Mouse (Mus musculus) heart, postnatal 0 days (tissue): ENCODE data around the gene Syne2. TPM values are rescaled to one million over a fixed set of nuclear protein-coding genes. Genes with fewer than 3 reads are reported as not detected.

ENCODE experiments used
- ATAC-seq: fragments of 200-750 bp; cut with Nextera tagmentation; 2 replicates; pipeline ENCODE4 v1.8.0; 2017; ENCODE audit warnings: low read depth, moderate number of reproducible peaks, moderate library complexity; ENCODE audit not compliant: insufficient read depth
- DNase-seq: peaks from one replicate; pipeline ENCODE4 v3.0.0-alpha.2; 2016; ENCODE audit warnings: low spot score
- H3K27ac ChIP-seq: fragments of 300-500 bp; sonication (generic); 2 replicates; pipeline ENCODE4 v1.5.1; 2014; ENCODE audit warnings: low read depth, mild to moderate bottlenecking
- H3K27me3 ChIP-seq: fragments of 300-500 bp; sonication (generic); 2 replicates; pipeline ENCODE4 v1.6.1; 2014; ENCODE audit warnings: low read length, mixed read lengths; ENCODE audit not compliant: control insufficient read depth, insufficient read depth
- H3K36me3 ChIP-seq: fragments of 300-500 bp; sonication (generic); replicated peaks from 2 replicates; pipeline ENCODE4 v1.6.1; 2014; ENCODE audit warnings: low read length, mixed read lengths; ENCODE audit not compliant: control insufficient read depth, insufficient read depth
- H3K4me1 ChIP-seq: fragments of 300-500 bp; sonication (generic); 2 replicates; pipeline ENCODE4 v1.6.1; 2014; ENCODE audit warnings: antibody characterized with exemption; ENCODE audit not compliant: control insufficient read depth, insufficient read depth
- H3K4me2 ChIP-seq: fragments of 300-500 bp; sonication (generic); 2 replicates; pipeline ENCODE4 v1.6.1; 2014; ENCODE audit warnings: low read depth, mild to moderate bottlenecking, low read length, moderate library complexity
- H3K4me3 ChIP-seq: fragments of 300-500 bp; sonication (generic); 2 replicates; pipeline ENCODE4 v1.5.1; 2014; ENCODE audit warnings: low read depth, low read length
- H3K9ac ChIP-seq: fragments of 300-500 bp; sonication (generic); replicated peaks from 2 replicates; pipeline ENCODE4 v1.6.1; 2014; ENCODE audit warnings: low read depth, low read length, mixed read lengths
- H3K9me3 ChIP-seq: fragments of 300-500 bp; sonication (generic); replicated peaks from 2 replicates; pipeline ENCODE4 v1.6.1; 2016; ENCODE audit warnings: low read length; ENCODE audit not compliant: control insufficient read depth
- CTCF ChIP-seq: IDR thresholded peaks from 2 replicates; pipeline ENCODE4 v1.5.1; 2016; ENCODE audit warnings: antibody characterized with exemption, control low read depth, low read depth
- EP300 ChIP-seq: IDR thresholded peaks from 2 replicates; pipeline ENCODE4 v1.6.1; 2016; ENCODE audit warnings: antibody characterized with exemption, low read depth
- WGBS: fragments of 180-500 bp; shearing (Covaris S2); extraction: QIAGEN DNeasy Blood & Tissue Kit; methylation state at CpG from one replicate; pipeline ENCODE4 v1.1.7; 2014; 5-methylcytosine and 5-hydroxymethylcytosine counted together
- polyA plus RNA-seq: library from polyadenylated mRNA; unstranded; fragments of >200 nt; fragmentation: Nextera tagmentation; extraction: Ambion mirVana; gene quantifications from 2 replicates; pipeline ENCODE4 v1.2.1, GENCODE M21; 2015
- total RNA-seq: library from RNA; depleted of rRNA; stranded (reverse); fragments of >200 nt; gene quantifications from 2 replicates; pipeline ENCODE4 v1.2.3, GENCODE M21; 2014; ENCODE audit warnings: low replicate concordance

Gene Syne2
- total and polyA plus RNA-seq, 2 experiments from 2014 or later = 22.9 to 34.7 TPM

GRCm38 (mm10) chr12:76054653-76055052 is 236.7 kb downstream of the Syne2 start:
- H3K36me3 ChIP-seq = peaks cover 70% of the 10 kb centered on the region
- H3K4me1 ChIP-seq = no peaks in the 10 kb centered on the region
- WGBS = 74% methylated on average over 9 of the region's 9 CpGs
- no peak overlapping the region for H3K9ac ChIP-seq
- TF ChIP-seq CTCF (no peak), EP300 (no peak)
- DNase-seq (no peak), ATAC-seq (no peak)
- no peaks in the 10 kb centered on the region for H3K9me3 ChIP-seq
- H3K4me2 ChIP-seq = no peak overlapping the region
- H3K4me3 ChIP-seq = no peak overlapping the region
- H3K27ac ChIP-seq = no peak overlapping the region
- H3K27me3 ChIP-seq = no peaks in the 10 kb centered on the region

GRCm38 (mm10) chr12:76063001-76063400 is 245.1 kb downstream of the Syne2 start:
- Histone ChIP-seq H3K4me2 (no peak overlapping the region), H3K9ac (no peak overlapping the region), H3K36me3 (peaks cover 76% of the 10 kb centered on the region), H3K27ac (no peak overlapping the region), H3K4me3 (no peak overlapping the region), H3K9me3 (no peaks in the 10 kb centered on the region), H3K4me1 (no peaks in the 10 kb centered on the region), H3K27me3 (no peaks in the 10 kb centered on the region)
- DNase-seq (no peak), ATAC-seq (no peak)
- TF ChIP-seq CTCF (no peak), EP300 (no peak)
- WGBS = 85% methylated on average over 4 of the region's 4 CpGs

GRCm38 (mm10) chr12:76070386-76070785 is 252.5 kb downstream of the Syne2 start:
- no peak for DNase-seq
- Histone ChIP-seq H3K36me3 (peaks cover 60% of the 10 kb centered on the region), H3K4me2 (no peak overlapping the region), H3K9ac (no peak overlapping the region), H3K27me3 (no peaks in the 10 kb centered on the region), H3K9me3 (no peaks in the 10 kb centered on the region), H3K4me1 (no peaks in the 10 kb centered on the region; the same call in 1 of the 2 replicates), H3K27ac (no peak overlapping the region), H3K4me3 (no peak overlapping the region)
- 81% methylated on average over 5 of the region's 5 CpGs for WGBS
- TF ChIP-seq EP300 (no peak), CTCF (no peak)
- ATAC-seq = no peak

- no peaks in the 10 kb centered on the region for H3K9me3 ChIP-seq
- no peaks in the 10 kb centered on the region; the same call in 1 of the 2 replicates for H3K4me1 ChIP-seq
- H3K4me3 ChIP-seq = 0 out of 2 replicates have a peak overlapping the region, but pooled peaks have one; percentile 0
- TF ChIP-seq EP300 (no peak), CTCF (no peak)
- no peaks in the 10 kb centered on the region for H3K27me3 ChIP-seq
- 27% methylated on average over 19 of the region's 19 CpGs for WGBS
- ATAC-seq = peak; percentile 27; the same call in 1 of the 2 replicates
- peaks cover 53% of the 10 kb centered on the region for H3K36me3 ChIP-seq
- H3K9ac ChIP-seq = no peak overlapping the region
- H3K4me2 ChIP-seq = peak overlapping the region; percentile 24; the same call in 1 of the 2 replicates
- H3K27ac ChIP-seq = peak overlapping the region; percentile 18
- DNase-seq = no peak
Observed at GRCm38 (mm10) chr12:76071935-76072849, 254.3 kb downstream of the Syne2 start.

GRCm38 (mm10) chr12:76073066-76073826 is 255.3 kb downstream of the Syne2 start:
- Histone ChIP-seq H3K4me1 (no peaks in the 10 kb centered on the region; the same call in 1 of the 2 replicates), H3K4me3 (no peak overlapping the region), H3K9ac (no peak overlapping the region), H3K9me3 (no peaks in the 10 kb centered on the region), H3K4me2 (no peak overlapping the region), H3K27me3 (no peaks in the 10 kb centered on the region), H3K27ac (no peak overlapping the region), H3K36me3 (peaks cover 45% of the 10 kb centered on the region)
- no peak for TF ChIP-seq CTCF
- TF ChIP-seq EP300 = no peak
- DNase-seq (no peak), ATAC-seq (no peak)
- 58% methylated on average over 13 of the region's 13 CpGs for WGBS
